Mouse (Mus musculus): ENCODE measurements around the gene Ly9. TPM values are rescaled to one million over a fixed set of nuclear protein-coding genes. Genes with fewer than 3 reads are reported as not detected.

The Ly9 gene
- polyA plus RNA-seq, 1 experiment from 2014 or later: 0.15 TPM

DNA sequence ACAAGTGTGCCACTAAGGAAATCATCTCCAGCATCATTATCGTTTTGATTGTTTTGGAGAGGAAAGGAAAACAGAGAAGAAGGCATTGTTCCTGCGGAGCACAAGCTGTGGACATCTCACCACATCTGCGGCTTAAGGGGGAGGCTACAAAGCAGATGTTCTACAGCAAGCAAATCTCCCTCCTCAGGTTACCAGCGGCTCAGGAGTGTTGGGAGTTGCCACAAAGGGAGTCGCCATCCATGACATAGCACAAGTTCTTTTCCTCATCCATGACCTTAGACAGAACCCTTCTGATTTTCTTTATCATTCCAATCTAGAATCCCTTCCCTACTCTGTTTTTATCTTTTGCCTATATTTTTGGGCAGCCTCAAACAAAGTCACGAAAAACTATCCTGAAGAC, 28.5 kb upstream of the Ly9 start:
- DNase-seq (ENCODE audit: low spot score) (no peak), ATAC-seq (replicated peaks; ENCODE audit: low FRiP score, low TSS enrichment, low read depth) (no peak)
- Histone ChIP-seq H3K27me3 (replicated peaks; ENCODE audit: control insufficient read depth, insufficient read depth, low read length) (no peaks in the 10 kb centered on the region), H3K4me2 (ENCODE audit: low read length) (no peak overlapping the region), H3K27ac (ENCODE audit: low read depth) (no peak overlapping the region), H3K9me3 (ENCODE audit: control insufficient read depth, low read length) (no peaks in the 10 kb centered on the region), H3K4me1 (replicated peaks; ENCODE audit: control insufficient read depth, insufficient read depth, low read length) (no peaks in the 10 kb centered on the region), H3K36me3 (ENCODE audit: control insufficient read depth, insufficient read depth, low read length) (no peaks in the 10 kb centered on the region), H3K9ac (ENCODE audit: low read length) (no peak overlapping the region), H3K4me3 (ENCODE audit: low read depth, low read length) (no peak overlapping the region)
- WGBS: 60% methylated on average over 6 of the region's 6 CpGs

DNA sequence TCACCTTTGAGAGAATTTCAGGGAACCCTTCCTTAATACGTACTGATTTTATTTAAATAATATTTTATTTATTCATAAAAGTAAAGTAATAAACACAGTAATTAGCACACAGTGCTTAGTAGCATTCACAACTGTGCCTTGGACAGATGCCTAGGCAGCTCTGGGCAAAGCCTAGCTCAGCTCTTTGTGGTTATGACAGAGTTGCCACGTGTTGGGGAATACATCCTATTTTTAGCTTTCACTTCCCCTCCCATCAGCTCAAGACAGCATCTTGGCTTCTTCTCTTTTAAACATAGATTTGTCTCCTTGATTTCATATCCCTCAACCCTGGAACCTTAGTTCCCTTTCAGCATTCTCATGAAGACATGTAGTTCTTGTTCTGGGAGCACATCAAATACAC, 24.2 kb upstream of the Ly9 start:
- no peak for ATAC-seq (replicated peaks; ENCODE audit: low FRiP score, low TSS enrichment, low read depth)
- Histone ChIP-seq H3K9ac (ENCODE audit: low read length) (no peak overlapping the region), H3K27me3 (replicated peaks; ENCODE audit: control insufficient read depth, insufficient read depth, low read length) (no peaks in the 10 kb centered on the region), H3K36me3 (ENCODE audit: control insufficient read depth, insufficient read depth, low read length) (no peaks in the 10 kb centered on the region), H3K4me3 (ENCODE audit: low read depth, low read length) (no peak overlapping the region), H3K4me1 (replicated peaks; ENCODE audit: control insufficient read depth, insufficient read depth, low read length) (no peaks in the 10 kb centered on the region), H3K4me2 (ENCODE audit: low read length) (no peak overlapping the region), H3K9me3 (ENCODE audit: control insufficient read depth, low read length) (no peaks in the 10 kb centered on the region), H3K27ac (ENCODE audit: low read depth) (no peak overlapping the region)
- DNase-seq (ENCODE audit: low spot score): no peak
- 64% methylated on average over 2 of the region's 2 CpGs for WGBS

DNA sequence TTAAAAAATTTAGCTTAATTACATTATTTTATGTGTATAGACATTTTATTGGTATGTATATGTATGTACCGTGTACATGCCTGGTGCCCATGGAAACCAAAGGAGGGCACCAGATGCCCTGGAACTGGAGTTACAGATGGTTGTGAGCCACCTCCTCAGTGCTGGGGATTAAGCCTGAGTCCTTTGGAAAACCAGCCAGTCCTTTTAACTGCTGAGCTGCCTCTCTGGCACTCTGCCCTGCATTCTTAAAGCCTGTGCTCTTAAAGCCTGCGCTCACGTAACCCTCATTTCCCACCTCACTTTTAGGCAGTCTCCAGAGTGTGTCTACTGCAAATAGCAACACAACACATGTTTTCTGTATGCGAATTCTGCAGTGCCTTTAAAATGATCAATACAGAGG, 23.7 kb upstream of the Ly9 start:
- H3K36me3 ChIP-seq (ENCODE audit: control insufficient read depth, insufficient read depth, low read length): no peaks in the 10 kb centered on the region
- H3K9ac ChIP-seq (ENCODE audit: low read length): no peak overlapping the region
- 79% methylated on average over 4 of the region's 4 CpGs for WGBS
- no peaks in the 10 kb centered on the region for H3K27me3 ChIP-seq (replicated peaks; ENCODE audit: control insufficient read depth, insufficient read depth, low read length)
- H3K4me1 ChIP-seq (replicated peaks; ENCODE audit: control insufficient read depth, insufficient read depth, low read length): no peaks in the 10 kb centered on the region
- no peaks in the 10 kb centered on the region for H3K9me3 ChIP-seq (ENCODE audit: control insufficient read depth, low read length)
- H3K4me3 ChIP-seq (ENCODE audit: low read depth, low read length): no peak overlapping the region
- no peak for ATAC-seq (replicated peaks; ENCODE audit: low FRiP score, low TSS enrichment, low read depth)
- no peak for DNase-seq (ENCODE audit: low spot score)
- no peak overlapping the region for H3K4me2 ChIP-seq (ENCODE audit: low read length)
- H3K27ac ChIP-seq (ENCODE audit: low read depth): no peak overlapping the region

DNA sequence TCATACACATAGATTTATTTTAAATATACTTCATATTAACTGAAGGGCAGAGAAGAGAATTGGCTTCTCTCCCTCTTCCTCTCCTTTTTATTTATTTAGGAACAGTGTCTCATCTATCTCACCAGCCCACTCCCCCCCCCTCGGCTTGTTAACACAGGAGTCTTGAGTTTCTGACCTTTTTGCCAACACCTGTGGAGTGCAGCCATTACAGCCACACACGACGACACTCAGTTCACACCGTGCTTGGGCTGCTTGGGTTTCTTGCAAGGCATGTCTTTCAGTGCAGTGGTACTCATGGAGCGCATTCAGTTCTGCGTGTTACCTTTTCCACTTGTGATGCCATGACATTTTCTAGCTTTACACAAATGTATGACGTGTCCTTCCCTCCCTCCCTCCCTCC, 22.8 kb upstream of the Ly9 start:
- no peaks in the 10 kb centered on the region for H3K9me3 ChIP-seq (ENCODE audit: control insufficient read depth, low read length)
- H3K9ac ChIP-seq (ENCODE audit: low read length): no peak overlapping the region
- ATAC-seq (replicated peaks; ENCODE audit: low FRiP score, low TSS enrichment, low read depth) (no peak), DNase-seq (ENCODE audit: low spot score) (no peak)
- no peaks in the 10 kb centered on the region for H3K36me3 ChIP-seq (ENCODE audit: control insufficient read depth, insufficient read depth, low read length)
- H3K4me2 ChIP-seq (ENCODE audit: low read length): no peak overlapping the region
- no peak overlapping the region for H3K27ac ChIP-seq (ENCODE audit: low read depth)
- H3K27me3 ChIP-seq (replicated peaks; ENCODE audit: control insufficient read depth, insufficient read depth, low read length): no peaks in the 10 kb centered on the region
- H3K4me1 ChIP-seq (replicated peaks; ENCODE audit: control insufficient read depth, insufficient read depth, low read length): no peaks in the 10 kb centered on the region
- H3K4me3 ChIP-seq (ENCODE audit: low read depth, low read length): no peak overlapping the region
- WGBS: 77% methylated on average over 7 of the region's 7 CpGs

DNA sequence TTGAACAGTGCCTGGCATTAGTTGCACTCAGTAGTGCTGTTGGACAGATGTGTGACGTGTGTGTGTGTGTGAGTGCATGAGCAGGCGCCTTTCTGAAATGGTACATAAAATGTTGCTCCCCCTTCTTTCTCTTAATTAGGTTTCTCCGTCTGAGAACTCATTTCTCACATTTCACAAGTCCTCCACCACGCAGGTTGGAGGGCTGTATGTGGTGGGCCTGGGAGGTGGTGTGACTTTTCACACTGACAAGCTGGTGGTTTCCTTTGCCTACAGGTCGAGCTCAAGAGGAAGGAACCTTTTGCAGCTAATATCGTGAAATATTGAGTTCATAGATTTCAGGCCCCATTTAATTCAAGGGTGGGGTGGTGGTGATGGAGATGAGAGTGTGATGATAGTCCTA, 22.0 kb upstream of the Ly9 start:
- DNase-seq (ENCODE audit: low spot score): no peak
- 60% methylated on average over 6 of the region's 6 CpGs for WGBS
- Histone ChIP-seq H3K27me3 (replicated peaks; ENCODE audit: control insufficient read depth, insufficient read depth, low read length) (no peaks in the 10 kb centered on the region), H3K4me3 (ENCODE audit: low read depth, low read length) (no peak overlapping the region), H3K4me2 (ENCODE audit: low read length) (no peak overlapping the region), H3K9ac (ENCODE audit: low read length) (no peak overlapping the region), H3K27ac (ENCODE audit: low read depth) (no peak overlapping the region), H3K9me3 (ENCODE audit: control insufficient read depth, low read length) (no peaks in the 10 kb centered on the region), H3K36me3 (ENCODE audit: control insufficient read depth, insufficient read depth, low read length) (no peaks in the 10 kb centered on the region), H3K4me1 (replicated peaks; ENCODE audit: control insufficient read depth, insufficient read depth, low read length) (no peaks in the 10 kb centered on the region)
- no peak for ATAC-seq (replicated peaks; ENCODE audit: low FRiP score, low TSS enrichment, low read depth)

DNA sequence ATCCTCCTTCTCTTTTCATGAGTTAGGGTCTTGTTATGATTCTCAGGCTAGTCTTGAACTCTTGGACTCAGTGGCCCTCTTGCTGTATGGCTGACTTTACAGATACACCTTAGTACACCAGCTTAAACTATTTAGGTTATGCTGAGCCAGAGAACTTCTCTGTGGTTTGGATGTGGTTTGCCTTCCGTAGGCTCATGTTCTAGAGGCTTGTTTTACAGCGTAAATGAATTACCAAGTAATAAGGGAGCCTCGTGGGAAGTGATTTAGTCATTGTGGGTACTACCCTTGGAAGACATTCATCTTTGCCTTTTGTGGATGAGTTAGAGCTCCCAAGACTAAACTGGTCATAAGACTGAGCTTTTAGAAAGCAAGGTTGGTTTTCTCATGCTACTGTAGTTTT, 20.6 kb upstream of the Ly9 start:
- Histone ChIP-seq H3K27me3 (replicated peaks; ENCODE audit: control insufficient read depth, insufficient read depth, low read length) (no peaks in the 10 kb centered on the region), H3K27ac (ENCODE audit: low read depth) (no peak overlapping the region), H3K4me1 (replicated peaks; ENCODE audit: control insufficient read depth, insufficient read depth, low read length) (no peaks in the 10 kb centered on the region), H3K9ac (ENCODE audit: low read length) (no peak overlapping the region), H3K4me2 (ENCODE audit: low read length) (no peak overlapping the region), H3K9me3 (ENCODE audit: control insufficient read depth, low read length) (no peaks in the 10 kb centered on the region), H3K36me3 (ENCODE audit: control insufficient read depth, insufficient read depth, low read length) (no peaks in the 10 kb centered on the region), H3K4me3 (ENCODE audit: low read depth, low read length) (no peak overlapping the region)
- WGBS: 79% methylated on average over 3 of the region's 3 CpGs
- DNase-seq (ENCODE audit: low spot score) (no peak), ATAC-seq (replicated peaks; ENCODE audit: low FRiP score, low TSS enrichment, low read depth) (no peak)

DNA sequence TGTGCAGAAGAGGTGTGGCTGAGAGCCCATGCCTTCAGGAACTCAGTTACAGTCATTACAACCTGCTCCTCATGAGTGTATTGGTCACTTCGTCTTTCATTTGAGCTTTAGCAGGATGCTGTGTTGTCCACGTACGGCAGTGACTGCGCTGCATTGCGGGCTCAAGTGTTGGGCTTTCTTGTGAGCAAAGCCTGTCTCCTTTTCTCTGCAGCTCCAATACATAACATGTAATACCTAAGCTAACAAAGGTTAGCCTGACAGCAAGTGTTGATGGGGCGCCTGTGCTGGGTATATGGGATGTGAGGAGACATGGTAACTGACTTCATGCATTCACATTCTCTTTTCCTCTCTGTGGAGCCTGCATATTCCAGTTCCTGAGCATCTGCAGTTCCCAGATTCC, 12.9 kb upstream of the Ly9 start:
- Histone ChIP-seq H3K27me3 (replicated peaks; ENCODE audit: control insufficient read depth, insufficient read depth, low read length) (no peaks in the 10 kb centered on the region), H3K4me1 (replicated peaks; ENCODE audit: control insufficient read depth, insufficient read depth, low read length) (no peaks in the 10 kb centered on the region), H3K4me2 (ENCODE audit: low read length) (no peak overlapping the region), H3K27ac (ENCODE audit: low read depth) (no peak overlapping the region), H3K9me3 (ENCODE audit: control insufficient read depth, low read length) (no peaks in the 10 kb centered on the region), H3K9ac (ENCODE audit: low read length) (no peak overlapping the region), H3K4me3 (ENCODE audit: low read depth, low read length) (no peak overlapping the region), H3K36me3 (ENCODE audit: control insufficient read depth, insufficient read depth, low read length) (no peaks in the 10 kb centered on the region)
- DNase-seq (ENCODE audit: low spot score): no peak
- WGBS: 92% methylated on average over 6 of the region's 6 CpGs
- no peak for ATAC-seq (replicated peaks; ENCODE audit: low FRiP score, low TSS enrichment, low read depth)

DNA sequence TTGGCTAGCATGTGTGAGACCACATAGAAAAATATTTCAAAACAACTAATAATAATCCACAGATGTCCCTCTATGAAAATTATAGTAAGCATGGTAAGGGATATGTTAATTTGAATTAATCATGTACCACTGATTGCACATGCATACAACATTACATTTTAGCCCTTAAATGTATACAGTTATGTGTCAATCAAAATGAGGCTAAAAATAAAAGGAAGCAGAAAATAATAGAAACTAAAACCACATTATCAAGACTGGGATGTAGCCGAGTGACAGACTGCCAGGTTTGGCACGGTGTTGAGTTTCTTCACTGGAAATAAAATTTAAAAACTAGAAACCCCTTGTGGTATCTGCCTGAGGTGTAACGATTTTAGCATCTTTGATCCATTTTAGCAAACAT, 12.4 kb upstream of the Ly9 start:
- H3K36me3 ChIP-seq (ENCODE audit: control insufficient read depth, insufficient read depth, low read length): no peaks in the 10 kb centered on the region
- DNase-seq (ENCODE audit: low spot score) (no peak), ATAC-seq (replicated peaks; ENCODE audit: low FRiP score, low TSS enrichment, low read depth) (no peak)
- no peaks in the 10 kb centered on the region for H3K4me1 ChIP-seq (replicated peaks; ENCODE audit: control insufficient read depth, insufficient read depth, low read length)
- H3K27me3 ChIP-seq (replicated peaks; ENCODE audit: control insufficient read depth, insufficient read depth, low read length): no peaks in the 10 kb centered on the region
- H3K27ac ChIP-seq (ENCODE audit: low read depth): no peak overlapping the region
- no peak overlapping the region for H3K4me3 ChIP-seq (ENCODE audit: low read depth, low read length)
- H3K9me3 ChIP-seq (ENCODE audit: control insufficient read depth, low read length): no peaks in the 10 kb centered on the region
- no peak overlapping the region for H3K4me2 ChIP-seq (ENCODE audit: low read length)
- H3K9ac ChIP-seq (ENCODE audit: low read length): no peak overlapping the region
- 84% methylated on average over 3 of the region's 3 CpGs for WGBS

DNA sequence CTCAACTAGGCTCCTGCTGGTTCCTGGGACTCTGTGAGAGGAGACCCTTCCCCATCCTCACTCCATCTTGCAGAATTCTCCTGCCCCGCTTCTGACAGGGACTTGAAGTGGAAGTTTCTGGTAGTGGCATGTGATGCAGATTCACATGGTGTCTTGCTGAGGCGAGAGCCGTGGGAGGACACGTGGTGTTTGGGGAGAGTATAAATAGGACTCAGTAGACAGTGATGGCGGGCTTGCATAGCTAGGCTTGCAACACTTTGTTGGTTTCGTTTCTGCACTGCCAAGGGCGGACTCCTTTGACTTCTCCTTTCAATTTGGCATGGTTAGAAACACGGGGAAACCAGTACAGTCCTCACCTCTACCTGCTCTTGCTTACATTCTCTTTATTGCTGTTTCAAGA, 11.8 kb upstream of the Ly9 start:
- WGBS: 76% methylated on average over 8 of the region's 8 CpGs
- Histone ChIP-seq H3K9me3 (ENCODE audit: control insufficient read depth, low read length) (no peaks in the 10 kb centered on the region), H3K27ac (ENCODE audit: low read depth) (no peak overlapping the region), H3K4me3 (ENCODE audit: low read depth, low read length) (no peak overlapping the region), H3K36me3 (ENCODE audit: control insufficient read depth, insufficient read depth, low read length) (no peaks in the 10 kb centered on the region), H3K4me2 (ENCODE audit: low read length) (no peak overlapping the region), H3K27me3 (replicated peaks; ENCODE audit: control insufficient read depth, insufficient read depth, low read length) (no peaks in the 10 kb centered on the region), H3K4me1 (replicated peaks; ENCODE audit: control insufficient read depth, insufficient read depth, low read length) (no peaks in the 10 kb centered on the region), H3K9ac (ENCODE audit: low read length) (no peak overlapping the region)
- DNase-seq (ENCODE audit: low spot score) (no peak), ATAC-seq (replicated peaks; ENCODE audit: low FRiP score, low TSS enrichment, low read depth) (no peak)

All from intestine, embryonic 14.5 days (tissue).